Mouse (Mus musculus): ENCODE results near the gene Fip1l1. TPM values are rescaled to one million over a fixed set of nuclear protein-coding genes. Genes with fewer than 3 reads are reported as not detected.

The Fip1l1 gene
- polyA plus RNA-seq, 1 experiment from 2014 or later = 106 TPM

DNA sequence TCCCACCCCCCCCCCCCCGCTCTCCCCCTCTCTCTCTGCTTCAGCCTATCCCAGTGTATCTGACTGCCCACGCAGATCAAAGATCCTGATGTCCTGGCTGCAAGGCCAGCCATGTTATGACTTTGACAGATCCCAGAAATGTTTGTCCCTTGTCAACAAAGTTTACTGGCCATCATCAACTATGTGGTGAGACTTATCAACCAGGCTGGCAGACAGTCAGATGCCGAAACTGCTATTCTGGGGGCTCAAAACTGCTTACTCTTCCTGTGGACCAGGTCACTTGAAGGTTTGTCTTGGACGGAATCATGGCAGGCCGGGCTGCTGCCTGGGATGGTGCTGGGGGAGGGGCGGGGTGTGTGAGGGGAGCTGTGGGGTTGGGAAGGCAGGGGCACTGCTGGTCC, 112.3 kb downstream of the Fip1l1 start:
- H3K4me2 ChIP-seq (replicated peaks) = no peak overlapping the region
- H3K9ac ChIP-seq (replicated peaks) = no peak overlapping the region
- no peaks in the 10 kb centered on the region for H3K9me3 ChIP-seq
- 74% methylated on average over 5 of the region's 6 CpGs for WGBS
- H3K36me3 ChIP-seq = no peaks in the 10 kb centered on the region
- no peak for ATAC-seq (ENCODE audit: low FRiP score, low read depth)
- H3K27ac ChIP-seq (replicated peaks) = no peak overlapping the region
- H3K4me1 ChIP-seq = no peaks in the 10 kb centered on the region
- no peaks in the 10 kb centered on the region for H3K27me3 ChIP-seq
- no peak overlapping the region for H3K4me3 ChIP-seq

DNA sequence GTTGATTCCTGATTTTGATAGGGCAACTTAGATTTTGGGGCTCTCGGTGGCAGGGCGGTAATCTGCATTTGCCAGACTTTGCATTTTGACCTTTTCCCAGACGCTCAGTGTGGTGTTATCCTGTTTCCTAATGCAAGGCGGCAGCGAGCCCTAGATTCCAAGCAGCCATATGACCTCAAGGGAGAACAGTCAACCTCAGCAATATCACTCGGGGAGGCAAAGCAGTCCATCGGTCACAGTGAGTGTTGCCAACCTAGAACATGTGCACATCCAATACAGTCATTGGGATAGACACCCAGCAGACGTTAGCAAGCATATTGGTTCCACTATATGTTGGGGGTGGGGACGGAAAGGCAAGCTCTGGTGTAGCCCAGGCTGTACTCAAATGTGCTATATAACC, 113.0 kb downstream of the Fip1l1 start:
- WGBS = 83% methylated on average over 9 of the region's 9 CpGs
- Histone ChIP-seq H3K27me3 (no peaks in the 10 kb centered on the region), H3K4me2 (replicated peaks) (no peak overlapping the region)

More for the DNA sequence above, 113.0 kb downstream of the Fip1l1 start:
- H3K36me3 ChIP-seq = no peaks in the 10 kb centered on the region
- H3K9me3 ChIP-seq = no peaks in the 10 kb centered on the region
- H3K4me3 ChIP-seq = no peak overlapping the region
- no peak overlapping the region for H3K27ac ChIP-seq (replicated peaks)
- no peaks in the 10 kb centered on the region for H3K4me1 ChIP-seq
- ATAC-seq (ENCODE audit: low FRiP score, low read depth) = no peak
- no peak overlapping the region for H3K9ac ChIP-seq (replicated peaks)

Other genes with a start within 250 kb of the Fip1l1 start
- 17.7 and 21.4 TPM in 2 replicates for gene Scfd2, start 3.7 kb upstream of the Fip1l1 start, polyA plus RNA-seq (2016; fragmentation: Nextera tagmentation; extraction: Ambion mirVana)
- gene Lnx1, start 167.5 kb downstream of the Fip1l1 start, polyA plus RNA-seq (2016; fragmentation: Nextera tagmentation; extraction: Ambion mirVana) = 0.83 and 0.96 TPM in 2 replicates